Mouse (Mus musculus) erythroblast, embryonic 14.5 days (primary cell): Measurements from ENCODE around the gene Lypd5.

Experiments used
- GATA1 ChIP-seq: IDR thresholded peaks from 2 replicates; pipeline ENCODE4 v1.6.1; 2012; ENCODE audit warnings: low read length, inconsistent platforms, mixed read lengths
- TAL1 ChIP-seq: IDR thresholded peaks from 3 replicates; pipeline ENCODE4 v1.6.1; 2012; ENCODE audit warnings: low read length, inconsistent platforms, mixed read lengths

- no peak for TF ChIP-seq GATA1
- no peak for TF ChIP-seq TAL1
These were observed 40.7 kb downstream of the Lypd5 start for GRCm38 (mm10) chr7:24389516-24390187.
